Mouse (Mus musculus) bone marrow macrophage, adult 2 months (primary cell): ENCODE data around the gene Nptn.
"Not testable (repeated sequence)": the region's sequence is repeated elsewhere in the genome, so short reads cannot be mapped to it uniquely, and the experiment has no call there.

Experiments
- CTCF ChIP-seq: IDR thresholded peaks from 2 replicates; pipeline ENCODE4 v1.5.1; 2012; ENCODE audit warnings: low read depth, mild to moderate bottlenecking, low read length, moderate library complexity
- POLR2A ChIP-seq: IDR thresholded peaks from 2 replicates; pipeline ENCODE4 v1.6.1; 2012; ENCODE audit warnings: mild to moderate bottlenecking, low read depth, low read length, borderline replicate concordance

- not testable (repeated sequence) for TF ChIP-seq CTCF, POLR2A
Observed at GRCm38 (mm10) chr9:58565945-58566344, 16.1 kb upstream of the Nptn start.
